Comparison of ENCODE assay signal across 23 mouse cellular contexts in the genomic region with DNA sequence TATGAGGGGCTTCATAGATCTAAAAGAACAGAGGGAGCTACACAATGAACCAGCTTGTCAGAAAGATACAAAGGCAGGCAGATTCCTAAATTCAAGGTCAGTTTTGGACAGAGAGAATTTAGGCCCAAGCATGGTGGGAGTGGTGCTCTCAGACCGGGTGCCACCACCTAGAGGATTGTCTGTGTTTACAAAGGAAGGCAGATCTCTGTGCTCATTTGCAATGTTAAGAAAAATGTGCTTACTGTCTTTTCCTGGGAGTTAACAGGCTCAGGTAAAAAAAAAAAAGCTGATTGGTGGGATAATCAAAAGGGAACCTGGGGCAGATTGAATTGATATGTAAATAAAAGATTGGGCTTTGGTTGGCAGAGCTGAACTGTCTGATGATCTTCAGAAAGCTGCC.
"Had no signal": no experiment of that assay in that cellular context is flagged by ENCODE, and none has a peak within 500 bp of the region (broad histone marks: within the 10 kb centered on the region; RNA-seq: fewer than 3 reads in every experiment).

No protein-coding gene starts in this region.

- H3K36me3 ChIP-seq: heart, embryonic 10.5 days; heart, embryonic 12.5 days; hindbrain, embryonic 13.5 days; hindbrain, embryonic 15.5 days; kidney, embryonic 15.5 days; limb, embryonic 12.5 days; liver, embryonic 13.5 days; liver, embryonic 15.5 days had no signal

- H3K4me1 ChIP-seq: hindbrain, embryonic 15.5 days; liver, embryonic 15.5 days had no signal

- H3K9ac ChIP-seq: heart, embryonic 12.5 days; hindbrain, embryonic 13.5 days; hindbrain, embryonic 15.5 days; kidney, embryonic 15.5 days; limb, embryonic 12.5 days; liver, embryonic 13.5 days; liver, embryonic 15.5 days had no signal

- H3K27me3 ChIP-seq: heart, embryonic 12.5 days; hindbrain, embryonic 13.5 days; hindbrain, embryonic 15.5 days; kidney, embryonic 15.5 days; liver, embryonic 13.5 days; liver, embryonic 15.5 days had no signal

- H3K9me3 ChIP-seq: heart, embryonic 10.5 days; heart, embryonic 12.5 days; hindbrain, embryonic 13.5 days; hindbrain, embryonic 15.5 days; kidney, embryonic 15.5 days; limb, embryonic 12.5 days; liver, embryonic 13.5 days; liver, embryonic 15.5 days had no signal

- H3K4me3 ChIP-seq: heart, embryonic 10.5 days; heart, embryonic 12.5 days; hindbrain, embryonic 13.5 days; hindbrain, embryonic 15.5 days; kidney, embryonic 15.5 days; limb, embryonic 12.5 days; liver, embryonic 13.5 days; liver, embryonic 15.5 days had no signal

- DNase-seq: gastrocnemius, postnatal 14 days; gastrocnemius, postnatal 36 days; heart, adult 18-20 months; heart, postnatal 10 days; kidney, adult 11 months; kidney, adult 2 months; kidney, adult 9 months; kidney, postnatal 14 days; kidney, postnatal 36 days; layer of hippocampus, adult 9-11 months; layer of hippocampus, postnatal 36 days; left cerebral cortex, postnatal 4 days; liver; liver, embryonic 13.5 days had no signal

- H3K27ac ChIP-seq: heart, embryonic 10.5 days; hindbrain, embryonic 13.5 days; hindbrain, embryonic 15.5 days; hindbrain, postnatal 0 days; kidney, embryonic 15.5 days; kidney, postnatal 0 days; limb, embryonic 12.5 days; liver, embryonic 13.5 days; liver, embryonic 15.5 days had no signal
